Mouse (Mus musculus) stomach, embryonic 15.5 days (tissue): ENCODE results near the gene Rgl1. TPM values are rescaled to one million over a fixed set of nuclear protein-coding genes. Genes with fewer than 3 reads are reported as not detected.

Source experiments
- ATAC-seq: fragments of 200-750 bp; cut with Nextera tagmentation; 2 replicates; pipeline ENCODE4 v1.8.0; 2017; ENCODE audit warnings: low read depth, moderate number of reproducible peaks, moderate TSS enrichment; ENCODE audit not compliant: insufficient read depth, low FRiP score
- H3K27ac ChIP-seq: fragments of 300-500 bp; sonication (generic); 2 replicates; pipeline ENCODE4 v1.5.1; 2015; ENCODE audit warnings: mild to moderate bottlenecking, inconsistent platforms
- H3K27me3 ChIP-seq: fragments of 300-500 bp; sonication (generic); replicated peaks from 2 replicates; pipeline ENCODE4 v1.6.1; 2015; ENCODE audit warnings: inconsistent platforms
- H3K36me3 ChIP-seq: fragments of 300-500 bp; sonication (generic); 2 replicates; pipeline ENCODE4 v1.6.1; 2015; ENCODE audit warnings: inconsistent platforms
- H3K4me1 ChIP-seq: fragments of 300-500 bp; sonication (generic); 2 replicates; pipeline ENCODE4 v1.6.1; 2015; ENCODE audit warnings: inconsistent platforms
- H3K4me2 ChIP-seq: fragments of 300-500 bp; sonication (generic); 2 replicates; pipeline ENCODE4 v1.6.1; 2015; ENCODE audit warnings: mild to moderate bottlenecking, inconsistent platforms
- H3K4me3 ChIP-seq: fragments of 300-500 bp; sonication (generic); replicated peaks from 2 replicates; pipeline ENCODE4 v1.5.1; 2015; ENCODE audit warnings: inconsistent platforms
- H3K9ac ChIP-seq: fragments of 300-500 bp; sonication (generic); 2 replicates; pipeline ENCODE4 v1.6.1; 2015; ENCODE audit warnings: inconsistent platforms
- H3K9me3 ChIP-seq: fragments of 300-500 bp; sonication (generic); 2 replicates; pipeline ENCODE4 v1.6.1; 2016; ENCODE audit warnings: inconsistent platforms
- WGBS: fragments of 180-500 bp; shearing (Covaris S2); methylation state at CpG from one replicate; pipeline ENCODE4 v1.1.7; 2015; 5-methylcytosine and 5-hydroxymethylcytosine counted together
- polyA plus RNA-seq: library from polyadenylated mRNA; unstranded; fragments of >200 nt; fragmentation: Nextera tagmentation; extraction: Ambion mirVana; gene quantifications from 2 replicates; pipeline ENCODE4 v1.2.1, GENCODE M21; 2015

The Rgl1 gene
- polyA plus RNA-seq, 1 experiment from 2014 or later: 41.7 TPM

GRCm38 (mm10) chr1:152506726-152507125, 259.4 kb downstream of the Rgl1 start:
- H3K27me3 ChIP-seq: no peaks in the 10 kb centered on the region
- WGBS: 89% methylated on average over 7 of the region's 7 CpGs
- no peaks in the 10 kb centered on the region for H3K36me3 ChIP-seq
- no peaks in the 10 kb centered on the region for H3K9me3 ChIP-seq
- H3K4me1 ChIP-seq: no peaks in the 10 kb centered on the region
- H3K9ac ChIP-seq: no peak overlapping the region
- H3K4me3 ChIP-seq: no peak overlapping the region
- no peak overlapping the region for H3K4me2 ChIP-seq
- no peak for ATAC-seq
- no peak overlapping the region for H3K27ac ChIP-seq

GRCm38 (mm10) chr1:152506175-152506574, 260.0 kb downstream of the Rgl1 start:
- Histone ChIP-seq H3K4me1 (no peaks in the 10 kb centered on the region), H3K9me3 (no peaks in the 10 kb centered on the region), H3K4me3 (no peak overlapping the region), H3K27me3 (no peaks in the 10 kb centered on the region), H3K4me2 (no peak overlapping the region), H3K9ac (no peak overlapping the region), H3K36me3 (no peaks in the 10 kb centered on the region), H3K27ac (no peak overlapping the region)
- WGBS: 90% methylated on average over 5 of the region's 5 CpGs
- ATAC-seq: no peak

GRCm38 (mm10) chr1:152499802-152500201, 266.3 kb downstream of the Rgl1 start:
- no peak overlapping the region for H3K27ac ChIP-seq
- H3K4me2 ChIP-seq: no peak overlapping the region
- no peak for ATAC-seq
- no peaks in the 10 kb centered on the region for H3K27me3 ChIP-seq
- no peaks in the 10 kb centered on the region for H3K9me3 ChIP-seq
- 0 out of 2 replicates have a peak, but pooled peaks cover 4% of the 10 kb centered on the region for H3K4me1 ChIP-seq
- no peak overlapping the region for H3K4me3 ChIP-seq
- no peaks in the 10 kb centered on the region for H3K36me3 ChIP-seq
- WGBS: 67% methylated on average over 12 of the region's 12 CpGs
- no peak overlapping the region for H3K9ac ChIP-seq

GRCm38 (mm10) chr1:152497581-152497980, 268.6 kb downstream of the Rgl1 start:
- ATAC-seq: no peak
- H3K27me3 ChIP-seq: no peaks in the 10 kb centered on the region
- H3K36me3 ChIP-seq: no peaks in the 10 kb centered on the region
- peak overlapping the region; percentile 37 for H3K4me2 ChIP-seq
- peak overlapping the region; percentile 22; the same call in 1 of the 2 replicates for H3K27ac ChIP-seq
- no peaks in the 10 kb centered on the region for H3K9me3 ChIP-seq
- 31% methylated on average over 11 of the region's 11 CpGs for WGBS
- H3K4me3 ChIP-seq: no peak overlapping the region
- no peak overlapping the region for H3K9ac ChIP-seq
- H3K4me1 ChIP-seq: 0 out of 2 replicates have a peak, but pooled peaks cover 4% of the 10 kb centered on the region

- WGBS: 73% methylated on average over 2 of the region's 2 CpGs
Observed at GRCm38 (mm10) chr1:152496831-152497230, 269.3 kb downstream of the Rgl1 start.

GRCm38 (mm10) chr1:152492258-152492657, 273.9 kb downstream of the Rgl1 start:
- H3K36me3 ChIP-seq: no peaks in the 10 kb centered on the region
- H3K4me2 ChIP-seq: no peak overlapping the region
- 90% methylated on average over 1 of the region's 1 CpGs for WGBS
- H3K9me3 ChIP-seq: no peaks in the 10 kb centered on the region
- no peak for ATAC-seq
- no peak overlapping the region for H3K9ac ChIP-seq
- no peaks in the 10 kb centered on the region for H3K27me3 ChIP-seq
- H3K27ac ChIP-seq: no peak overlapping the region
- H3K4me1 ChIP-seq: 0 out of 2 replicates have a peak, but pooled peaks cover under 1% of the 10 kb centered on the region
- no peak overlapping the region for H3K4me3 ChIP-seq

More at GRCm38 (mm10) chr1:152496831-152497230, 269.3 kb downstream of the Rgl1 start:
- no peak overlapping the region for H3K27ac ChIP-seq
- H3K9ac ChIP-seq: no peak overlapping the region
- no peaks in the 10 kb centered on the region for H3K36me3 ChIP-seq
- no peak for ATAC-seq
- H3K9me3 ChIP-seq: no peaks in the 10 kb centered on the region
- no peak overlapping the region for H3K4me2 ChIP-seq
- 0 out of 2 replicates have a peak, but pooled peaks cover 4% of the 10 kb centered on the region for H3K4me1 ChIP-seq
- H3K4me3 ChIP-seq: no peak overlapping the region
- no peaks in the 10 kb centered on the region for H3K27me3 ChIP-seq

- Histone ChIP-seq H3K9me3 (no peaks in the 10 kb centered on the region), H3K27ac (no peak overlapping the region), H3K9ac (no peak overlapping the region), H3K4me1 (no peaks in the 10 kb centered on the region), H3K4me2 (no peak overlapping the region), H3K4me3 (no peak overlapping the region), H3K27me3 (no peaks in the 10 kb centered on the region), H3K36me3 (no peaks in the 10 kb centered on the region)
- 100% methylated on average over 1 of the region's 1 CpGs for WGBS
- ATAC-seq: no peak
Observed at GRCm38 (mm10) chr1:152490842-152491241, 275.3 kb downstream of the Rgl1 start.

GRCm38 (mm10) chr1:152476126-152476525, 290.0 kb downstream of the Rgl1 start:
- ATAC-seq: no peak
- Histone ChIP-seq H3K4me3 (no peak overlapping the region), H3K27ac (no peak overlapping the region), H3K4me1 (no peaks in the 10 kb centered on the region), H3K9ac (no peak overlapping the region), H3K36me3 (no peaks in the 10 kb centered on the region), H3K4me2 (no peak overlapping the region), H3K27me3 (no peaks in the 10 kb centered on the region), H3K9me3 (no peaks in the 10 kb centered on the region)
- WGBS: 73% methylated on average over 4 of the region's 4 CpGs

- no peaks in the 10 kb centered on the region for H3K36me3 ChIP-seq
- H3K9ac ChIP-seq: no peak overlapping the region
- no peaks in the 10 kb centered on the region for H3K9me3 ChIP-seq
- no peak for ATAC-seq
- H3K4me1 ChIP-seq: peaks cover 3% of the 10 kb centered on the region; the same call in 1 of the 2 replicates
- no peak overlapping the region for H3K27ac ChIP-seq
- H3K4me2 ChIP-seq: no peak overlapping the region
- no peaks in the 10 kb centered on the region for H3K27me3 ChIP-seq
- WGBS: 76% methylated on average over 9 of the region's 9 CpGs
- no peak overlapping the region for H3K4me3 ChIP-seq
Observed at GRCm38 (mm10) chr1:152468443-152468842, 297.7 kb downstream of the Rgl1 start.

Other genes with a start within 250 kb of the Rgl1 start
- 0.08 TPM in 1 of 2 replicates, not detected in the other for gene Apobec4, start 15.8 kb downstream of the Rgl1 start, polyA plus RNA-seq
- 326 and 330 TPM in 2 replicates for gene Arpc5, start 191 bp upstream of the Rgl1 start, polyA plus RNA-seq
- gene Ncf2, start 33.8 kb upstream of the Rgl1 start, polyA plus RNA-seq: 6.1 and 7.0 TPM in 2 replicates
- 22.8 and 27.5 TPM in 2 replicates for gene Smg7, start 136.3 kb upstream of the Rgl1 start, polyA plus RNA-seq
- gene Nmnat2, start 188.6 kb upstream of the Rgl1 start, polyA plus RNA-seq: 1.5 and 2.4 TPM in 2 replicates